Mouse (Mus musculus): ENCODE data around the gene Grin2a.
A peak's percentile ranks its signal among the peaks of the same experiment; 100 is the strongest.

The Grin2a gene

DNA sequence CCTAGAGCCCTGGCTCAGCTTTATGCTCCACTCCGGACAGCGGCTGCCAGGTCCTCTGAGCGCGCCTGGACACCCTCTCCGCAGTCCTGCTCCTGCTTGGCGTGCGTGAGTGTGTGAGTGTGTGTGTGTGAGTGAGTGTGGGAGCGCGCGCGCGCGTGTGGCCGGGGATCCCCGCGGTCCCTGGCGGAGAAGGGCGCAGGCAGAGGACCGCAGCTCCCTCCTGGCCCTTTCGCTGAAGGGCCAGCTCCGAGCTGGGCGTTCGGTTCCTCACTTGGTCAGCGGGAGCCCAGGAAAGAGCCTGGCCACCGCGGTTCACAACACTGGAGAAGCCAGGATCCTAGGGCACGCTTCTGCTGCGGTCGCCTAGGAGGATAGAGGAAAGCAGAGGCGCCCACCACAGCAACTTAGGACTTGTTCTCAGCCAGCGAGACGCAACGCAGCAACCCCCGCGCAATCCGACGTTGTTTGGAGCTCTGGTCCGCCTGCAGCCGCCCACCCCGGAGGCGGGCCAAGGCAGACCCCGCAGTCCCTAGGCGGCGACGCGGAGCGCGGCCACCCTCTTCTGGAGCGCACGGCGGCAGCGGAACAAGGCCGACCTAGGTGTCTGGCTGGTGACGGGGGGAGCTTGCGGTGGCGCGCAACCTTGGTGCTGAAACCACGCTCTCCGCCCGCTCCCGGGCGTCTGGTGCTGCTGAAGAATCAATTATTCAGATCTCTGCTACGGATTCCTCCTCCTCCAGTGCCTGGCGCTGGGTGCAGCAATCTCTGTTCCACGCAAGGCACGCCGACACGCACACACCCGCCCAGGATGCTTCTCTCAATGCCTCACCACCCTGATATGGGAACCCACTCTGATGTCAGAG is at the start of gene Grin2a:
TSS of gene Grin2a (minus strand) at position 610 of the 863 bp plus-strand sequence.
- DNase-seq (ENCODE audit: low spot score): peak; percentile 46

DNA sequence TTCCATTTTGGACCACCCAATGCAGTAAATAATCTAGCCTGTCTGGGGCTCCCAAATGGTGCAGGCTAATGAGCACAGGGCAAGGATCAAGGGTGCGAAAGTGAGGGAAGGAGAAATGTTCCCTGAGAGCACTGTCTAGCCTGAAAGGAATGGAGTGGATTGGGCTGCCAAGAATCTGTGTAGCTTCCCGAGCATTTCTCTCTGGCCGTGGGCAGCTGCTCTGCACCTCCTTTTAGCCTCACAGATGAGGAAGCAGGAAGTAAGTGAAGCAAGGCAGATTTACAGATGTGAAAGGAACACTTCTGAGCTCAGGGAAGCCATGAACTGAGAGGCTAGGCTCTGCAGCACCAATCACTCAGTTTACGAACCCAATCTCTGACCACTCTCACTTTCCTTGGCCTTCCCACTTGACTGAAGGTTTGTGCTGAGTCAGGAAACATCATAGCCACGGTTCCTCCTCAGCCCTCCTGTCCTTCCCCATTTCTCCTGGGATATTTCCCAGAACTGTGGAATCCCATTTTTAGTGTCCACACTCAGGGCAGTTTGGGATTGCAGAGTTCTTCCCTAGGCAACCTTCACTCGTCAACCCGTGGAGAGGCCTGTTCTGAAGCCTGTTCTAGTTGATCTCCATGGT is 40.3 kb upstream of the Grin2a start:
- DNase-seq (ENCODE audit: low spot score): peak; percentile 17

DNA sequence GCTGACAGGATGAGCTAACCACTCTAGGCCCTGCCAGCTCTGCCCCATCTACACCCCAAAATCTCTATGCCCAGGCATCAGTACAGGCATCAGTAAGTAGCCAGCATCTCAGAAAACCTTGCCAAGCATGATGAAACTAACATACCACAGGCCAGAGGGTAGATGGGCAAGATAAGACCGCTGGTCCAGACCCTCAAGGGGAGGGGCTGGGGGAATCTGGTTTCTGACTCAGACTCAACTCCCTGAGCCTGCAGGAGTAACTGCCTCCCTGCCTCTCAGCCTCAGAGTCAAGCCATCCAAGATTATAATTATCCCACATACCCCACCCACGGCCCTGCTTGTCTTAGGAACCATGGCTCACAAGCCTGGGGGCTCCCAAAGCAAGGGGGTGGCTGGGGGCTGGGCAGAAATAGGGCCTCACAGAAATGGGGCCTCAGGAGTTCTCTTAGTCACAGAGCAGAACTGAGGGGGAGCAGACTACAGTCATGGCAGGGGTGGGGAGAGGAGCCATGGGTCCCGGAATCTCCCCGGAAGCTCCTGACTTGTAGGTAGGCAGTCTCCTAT is 38.1 kb upstream of the Grin2a start:
- peak; percentile 39 for DNase-seq (ENCODE audit: low spot score)

DNA sequence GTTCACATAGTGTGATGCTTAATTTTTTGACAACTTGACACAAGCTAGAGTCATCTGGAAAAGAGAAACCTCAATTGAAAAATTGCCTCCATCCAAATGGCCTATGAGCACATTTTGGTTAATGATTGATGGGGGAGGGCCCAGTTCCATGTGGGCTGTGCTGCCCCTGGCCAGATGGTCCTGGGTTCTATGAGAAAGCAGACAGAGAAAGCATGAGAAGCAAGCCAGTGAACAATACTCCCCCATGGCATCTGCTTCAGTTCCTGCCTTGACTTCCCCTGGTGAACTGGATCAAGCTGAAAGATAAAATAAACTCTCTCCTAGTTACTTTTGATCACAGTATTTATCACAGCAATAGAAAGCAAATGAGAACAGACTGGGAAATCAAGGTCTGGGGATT is 36.5 kb upstream of the Grin2a start:
- peak; percentile 17 for DNase-seq (ENCODE audit: low spot score)

DNA sequence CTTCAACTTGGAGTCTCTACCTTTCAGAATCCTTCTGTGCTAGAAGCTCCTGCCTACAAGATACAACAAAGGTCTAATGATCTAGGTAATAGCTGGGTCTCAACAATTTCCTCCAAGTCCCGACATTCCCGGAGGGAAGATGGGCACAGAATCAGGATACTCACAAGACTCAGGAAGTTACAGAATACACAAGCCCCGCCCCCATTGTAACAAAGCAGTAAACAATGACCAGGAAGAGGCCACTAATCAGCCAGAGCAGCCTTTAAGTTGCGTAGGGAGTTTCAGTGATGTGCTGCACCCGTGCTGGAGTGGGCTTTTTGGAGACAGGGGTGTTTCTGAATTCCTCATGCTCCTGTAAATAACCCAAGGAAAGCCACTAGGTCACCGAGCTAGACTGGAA is 31.4 kb upstream of the Grin2a start:
- DNase-seq (ENCODE audit: low spot score): peak; percentile 19

DNA sequence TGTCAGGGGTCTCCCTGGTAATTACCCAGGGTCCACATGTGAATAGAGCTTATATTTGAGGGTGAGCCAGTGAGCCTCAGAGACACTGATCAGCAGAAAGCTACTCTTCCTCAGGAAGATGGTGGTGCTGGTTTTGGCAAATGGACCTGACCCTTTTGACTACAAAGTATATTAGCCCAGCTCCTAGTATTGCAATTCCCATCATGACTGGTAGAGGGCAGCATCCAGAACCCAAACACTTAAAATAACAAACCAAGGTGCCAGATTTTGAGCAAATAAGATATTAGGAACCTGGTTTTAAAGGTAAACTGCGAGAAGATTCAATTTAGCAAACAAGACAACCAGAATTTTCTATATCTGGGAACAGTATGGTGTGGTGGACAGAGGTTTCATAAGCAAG is 14.4 kb upstream of the Grin2a start:
- DNase-seq (ENCODE audit: low spot score): peak; percentile 7

DNA sequence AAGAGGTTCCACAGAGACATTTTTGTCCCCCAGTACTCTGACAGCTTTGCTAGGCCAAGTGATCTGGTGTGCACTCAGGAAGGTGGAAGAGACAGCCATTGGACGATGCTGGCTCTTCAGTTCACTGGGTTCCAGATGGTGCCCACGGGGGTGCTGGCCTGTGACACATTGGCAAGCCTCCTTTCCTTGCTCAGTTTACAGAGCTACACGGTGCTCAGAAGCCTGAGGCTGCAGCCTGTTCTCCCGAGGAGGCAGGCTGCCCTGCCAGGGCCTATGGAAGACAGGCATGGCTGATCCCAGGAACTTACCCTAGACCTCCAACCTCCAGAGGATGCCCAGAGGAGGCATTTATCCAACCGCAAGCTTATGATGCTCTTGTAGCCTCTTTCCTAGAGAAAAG is 10.2 kb upstream of the Grin2a start:
- peak; percentile 29 for DNase-seq (ENCODE audit: low spot score)

DNA sequence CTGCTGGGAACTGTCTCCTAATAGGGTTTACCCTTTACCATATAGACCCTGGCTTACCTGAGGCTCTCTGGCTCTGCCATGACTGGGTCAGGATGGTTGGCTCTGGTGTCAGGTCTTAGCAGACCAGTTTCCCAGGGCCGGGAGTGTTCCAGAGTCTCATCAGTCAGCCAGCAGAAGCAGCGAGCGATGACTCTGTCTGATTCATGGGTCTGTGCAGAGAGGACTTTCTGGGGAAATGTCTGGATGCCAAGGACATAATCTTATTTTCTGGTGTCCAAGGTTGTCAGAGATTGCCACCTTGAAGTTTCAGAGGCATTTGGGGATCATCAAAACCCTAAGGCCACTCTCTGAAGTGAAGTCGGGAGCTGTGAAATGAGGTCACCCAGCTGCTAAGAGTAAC is 8.7 kb upstream of the Grin2a start:
- peak; percentile 30 for DNase-seq (ENCODE audit: low spot score)

DNA sequence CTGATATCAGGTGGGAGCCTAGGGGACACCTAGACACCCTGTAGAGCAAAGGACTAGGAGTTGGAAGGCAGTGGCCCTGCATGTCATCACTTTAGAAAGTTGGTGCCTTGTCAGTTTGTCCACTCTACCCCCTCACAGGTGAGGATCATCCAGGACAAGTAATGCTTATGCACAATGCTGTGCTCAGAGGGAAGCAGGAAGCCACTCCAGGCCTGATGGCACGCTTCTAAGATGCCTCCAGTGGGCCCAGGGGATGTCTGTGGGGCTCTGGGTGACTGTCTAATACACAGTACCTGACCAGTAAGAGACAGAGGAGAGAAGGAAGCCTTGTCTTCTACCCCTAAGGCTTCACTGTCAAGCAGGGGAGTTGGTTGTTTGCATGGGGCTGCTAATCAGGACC is 7.6 kb upstream of the Grin2a start:
- peak; percentile 20 for DNase-seq (ENCODE audit: low spot score)

DNA sequence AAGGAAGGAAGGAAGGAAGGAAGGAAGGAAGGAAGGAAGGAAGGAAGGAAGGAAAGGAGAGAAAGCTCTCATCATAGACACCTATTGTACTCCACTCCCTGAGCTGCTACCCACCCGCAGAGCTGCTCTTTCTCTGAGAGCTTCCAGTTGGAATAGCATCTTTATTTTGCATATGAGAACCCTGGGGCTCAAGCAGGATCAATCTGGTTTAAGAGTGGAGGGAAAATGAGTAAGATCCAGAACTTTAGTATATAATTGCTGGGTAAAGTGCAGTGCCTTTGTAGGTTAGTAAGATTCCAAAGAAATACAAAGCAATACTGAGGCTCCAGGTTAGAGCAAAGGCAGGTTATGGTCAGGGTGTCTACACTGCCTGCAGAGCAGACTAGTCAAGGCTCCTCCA is 6.2 kb upstream of the Grin2a start:
- DNase-seq (ENCODE audit: low spot score): peak; percentile 2

DNA sequence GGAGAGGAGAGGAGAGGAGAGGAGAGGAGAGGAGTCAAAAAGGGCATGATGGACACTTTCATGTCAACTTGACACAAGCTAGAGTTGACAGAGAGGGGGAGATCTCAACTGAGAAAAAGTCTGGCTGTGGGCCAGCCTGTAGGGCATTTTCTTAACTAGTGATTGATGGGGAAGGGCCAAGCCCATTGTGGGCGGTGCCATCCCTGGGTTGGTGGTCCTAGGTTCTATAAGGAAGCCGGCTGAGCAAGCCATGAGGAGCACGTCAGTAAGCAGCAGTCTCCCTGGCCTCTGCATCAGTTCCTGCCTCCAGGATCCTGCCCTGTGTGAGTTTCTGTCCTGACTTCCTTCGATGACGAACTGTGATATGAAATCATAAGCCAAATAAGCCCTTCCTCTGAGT is 4.6 kb upstream of the Grin2a start:
- peak; percentile 37 for DNase-seq (ENCODE audit: low spot score)

DNA sequence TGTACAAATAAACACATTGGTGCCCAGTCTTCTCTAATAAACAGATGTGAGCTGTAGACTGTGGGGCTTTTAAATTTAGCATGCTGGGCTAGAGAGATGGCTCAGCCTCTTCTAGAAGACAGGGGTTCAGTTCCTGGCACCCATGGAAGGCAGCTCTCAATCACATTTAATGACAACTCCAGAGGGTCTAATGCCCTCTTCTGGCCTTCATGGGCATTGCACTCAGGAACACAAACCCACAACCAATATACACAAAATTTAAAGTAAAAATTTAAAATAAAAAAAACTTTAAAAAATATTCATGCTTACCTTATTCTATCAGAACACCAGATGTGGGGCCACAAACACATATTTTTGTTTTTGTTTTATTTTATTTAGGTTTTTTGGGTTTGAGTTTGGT is 2.6 kb upstream of the Grin2a start:
- peak; percentile 30 for DNase-seq (ENCODE audit: low spot score)

DNA sequence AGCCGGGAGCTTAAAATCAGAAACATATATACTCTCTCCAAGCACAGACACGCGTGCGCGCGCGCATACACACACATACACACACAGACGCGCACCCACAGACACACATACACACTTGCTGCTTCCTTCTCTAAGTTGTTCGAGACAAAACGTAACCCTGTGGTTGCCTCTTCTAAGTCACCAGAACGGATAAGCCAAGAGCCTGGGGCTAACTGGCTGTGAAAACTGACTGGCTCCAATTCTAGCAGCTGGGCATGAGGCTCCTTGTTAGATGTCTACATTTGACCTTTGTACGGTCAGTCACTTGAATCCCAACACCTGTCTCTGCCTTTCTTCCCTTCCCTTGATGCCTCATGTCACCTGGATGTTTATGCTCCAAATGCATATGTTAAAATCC is 452 bp upstream of the Grin2a start:
- no peak for DNase-seq (ENCODE audit: low spot score)

DNA sequence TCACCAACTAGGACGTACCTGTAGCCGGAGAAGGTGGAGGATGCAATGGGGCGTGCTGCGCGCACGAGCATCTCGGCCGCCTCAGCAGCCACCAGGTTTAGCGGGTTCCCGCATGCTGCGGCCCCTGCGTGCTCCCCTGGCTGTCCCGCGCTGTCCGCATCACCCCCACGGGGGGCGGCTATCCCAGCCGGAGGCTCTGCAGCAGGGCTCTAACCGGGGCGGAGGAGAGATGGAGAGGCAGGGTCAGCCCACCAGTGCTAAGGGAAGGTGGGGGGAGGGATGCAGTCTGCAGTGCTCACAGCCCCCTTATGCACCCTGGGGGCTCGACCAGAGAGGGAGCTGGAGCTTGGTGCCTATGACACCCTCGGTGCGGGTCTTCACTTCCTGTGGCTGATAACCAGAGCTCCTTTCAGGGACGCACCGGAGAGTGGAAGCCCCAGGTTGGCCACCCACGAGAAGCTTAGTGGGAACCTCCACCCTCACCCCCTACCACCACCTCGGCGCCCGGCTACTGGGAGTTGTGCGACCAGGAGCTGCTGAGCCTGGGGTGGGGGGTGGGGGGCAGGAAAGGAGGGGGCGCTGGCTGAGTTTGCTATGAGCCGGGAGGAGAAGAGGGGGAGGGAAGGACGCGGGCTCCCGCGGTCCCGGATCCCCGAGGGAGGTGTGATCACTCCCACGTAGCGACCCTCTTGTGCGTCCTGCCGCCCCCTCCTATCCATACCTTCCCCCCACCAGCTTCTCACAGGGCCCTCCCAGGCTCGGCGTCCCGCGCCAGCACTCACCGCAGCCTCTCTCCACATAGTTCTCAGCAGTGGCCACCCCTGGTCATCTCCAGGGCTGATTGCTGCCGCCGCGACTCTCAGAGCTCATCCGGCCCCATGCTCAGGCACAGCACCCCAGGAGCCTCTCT is 1.1 kb downstream of the Grin2a start:
- DNase-seq (ENCODE audit: low spot score): peak; percentile 42

DNA sequence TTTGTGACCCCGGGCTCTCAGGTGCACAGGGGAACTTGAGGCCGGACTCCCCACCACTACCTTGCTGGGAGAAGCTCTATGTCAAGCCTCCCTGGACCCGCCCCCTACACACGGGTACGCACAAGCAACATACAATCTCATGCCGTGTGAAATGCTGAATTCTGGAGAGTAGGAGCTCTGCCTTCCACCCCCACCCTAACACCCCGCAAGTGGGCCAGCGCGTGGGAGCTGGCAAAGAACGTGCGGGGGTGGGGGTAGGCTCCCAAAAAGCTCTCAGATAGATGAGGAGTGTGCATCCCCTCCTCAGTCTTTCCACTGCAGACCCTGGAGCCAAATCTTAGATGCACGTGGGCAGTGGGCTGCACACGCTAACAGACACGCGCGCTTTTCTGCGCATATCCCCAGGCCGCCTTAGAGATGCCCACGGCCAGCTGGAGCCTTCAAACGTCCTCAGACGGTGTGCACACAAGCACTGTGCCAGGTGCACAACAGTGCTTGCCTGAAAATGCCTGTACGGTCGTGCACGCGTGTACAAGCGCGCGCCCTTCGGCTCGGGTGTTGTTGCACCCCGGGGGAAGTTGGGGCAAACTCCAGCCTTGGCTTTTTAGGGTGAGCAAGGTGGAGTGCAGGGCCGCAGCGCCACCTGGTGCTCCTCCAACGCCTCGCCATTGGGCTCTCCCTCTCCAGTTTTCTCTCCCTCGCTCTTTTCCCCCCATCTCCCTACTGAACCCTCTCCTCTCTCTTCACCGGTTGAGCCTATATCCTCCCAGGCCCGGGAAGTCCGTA is 1.9 kb downstream of the Grin2a start:
- DNase-seq (ENCODE audit: low spot score): peak; percentile 79

DNA sequence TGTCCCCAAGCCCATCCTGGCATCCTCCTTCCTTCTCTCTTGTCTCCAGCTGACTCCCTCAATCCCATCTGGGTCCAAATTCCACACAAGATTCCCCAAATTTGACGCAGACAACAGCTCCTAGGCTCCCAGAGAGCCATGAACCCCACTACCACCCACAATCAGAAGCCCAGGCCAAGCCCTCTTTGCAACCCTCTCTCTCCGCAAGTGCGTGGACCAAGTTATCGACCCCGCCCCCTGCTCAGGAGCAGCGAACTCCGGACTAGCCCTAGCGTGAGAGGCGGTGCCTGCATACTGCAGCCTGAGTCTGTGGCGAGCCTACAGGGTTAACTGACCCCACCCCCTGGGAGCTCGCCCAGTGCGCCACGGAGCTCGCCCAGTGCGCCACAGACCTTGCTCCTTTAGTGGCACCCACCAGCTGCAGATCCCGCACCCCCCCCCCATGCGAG is 2.6 kb downstream of the Grin2a start:
- DNase-seq (ENCODE audit: low spot score): peak; percentile 42

DNA sequence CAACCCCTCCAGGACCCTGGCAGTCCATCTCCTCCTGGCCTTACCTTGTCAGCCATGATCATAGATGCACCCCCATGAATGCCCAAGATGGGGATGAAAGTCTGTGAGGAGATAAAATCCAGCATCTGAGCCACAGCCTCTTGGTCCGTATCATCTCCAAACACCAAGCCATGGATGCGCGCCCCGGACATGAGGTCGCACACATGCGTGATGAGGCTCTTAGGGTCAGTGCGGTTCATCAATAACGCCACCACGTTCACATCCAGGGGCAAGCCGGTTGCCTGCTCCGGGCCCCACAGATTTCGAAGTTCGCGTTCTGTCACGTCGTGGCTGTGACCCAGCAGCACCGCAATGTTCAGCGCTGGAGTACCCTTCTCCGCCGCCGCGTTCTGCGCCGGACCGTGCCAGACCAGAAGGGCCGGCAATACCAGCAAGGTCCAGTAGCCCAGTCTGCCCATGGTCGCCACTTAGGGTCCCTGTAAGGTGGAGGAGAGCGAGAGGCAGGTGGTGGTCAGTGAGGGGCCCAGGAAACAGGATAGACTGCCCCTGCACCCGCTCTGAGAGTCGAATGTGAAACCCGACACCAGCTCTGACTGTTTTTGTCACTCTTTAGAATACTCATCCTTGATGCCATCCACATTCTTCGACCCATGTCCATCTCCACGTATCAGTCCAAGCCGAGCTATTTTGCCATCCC is 3.1 kb downstream of the Grin2a start:
- DNase-seq (ENCODE audit: low spot score): no peak

DNA sequence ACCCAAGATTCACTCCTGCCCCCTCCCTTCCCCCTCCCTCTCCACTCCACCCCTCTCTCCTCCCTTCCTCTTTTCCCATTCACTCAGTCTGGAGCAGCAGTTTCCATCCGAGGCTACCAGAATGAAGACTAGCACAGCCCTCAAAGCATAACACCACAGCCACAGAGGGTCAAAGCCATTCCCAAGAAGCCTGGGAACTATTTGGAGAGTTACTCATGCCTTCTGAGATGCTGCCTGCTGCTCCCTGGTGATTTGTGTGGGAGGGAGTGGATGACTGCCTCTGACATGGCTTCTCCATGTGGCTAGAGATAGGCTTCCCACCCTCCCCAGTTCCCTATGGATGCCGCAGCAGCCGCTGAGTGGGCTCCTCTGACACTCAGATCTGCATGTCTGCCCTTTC is 10.3 kb downstream of the Grin2a start:
- DNase-seq (ENCODE audit: low spot score): no peak

DNA sequence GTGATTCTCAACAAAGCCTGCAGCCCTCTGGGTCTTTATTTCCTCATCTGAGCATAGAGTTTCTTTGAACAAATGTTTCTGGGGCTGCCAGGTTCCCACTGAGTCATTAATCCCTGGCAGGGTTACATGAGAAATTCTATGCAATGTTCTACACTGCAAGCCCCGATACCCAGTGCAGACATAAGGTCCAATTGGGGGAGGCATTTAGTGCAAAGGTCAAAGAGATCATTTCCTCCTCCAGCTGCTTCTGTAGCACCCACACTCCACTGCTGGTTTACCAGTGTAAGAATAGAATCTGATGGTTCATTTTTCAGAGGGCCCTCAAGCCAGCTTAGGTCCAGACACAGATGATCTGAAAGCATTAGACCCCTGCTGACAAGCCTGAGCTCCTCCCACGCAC is 14.7 kb downstream of the Grin2a start:
- DNase-seq (ENCODE audit: low spot score): no peak

DNA sequence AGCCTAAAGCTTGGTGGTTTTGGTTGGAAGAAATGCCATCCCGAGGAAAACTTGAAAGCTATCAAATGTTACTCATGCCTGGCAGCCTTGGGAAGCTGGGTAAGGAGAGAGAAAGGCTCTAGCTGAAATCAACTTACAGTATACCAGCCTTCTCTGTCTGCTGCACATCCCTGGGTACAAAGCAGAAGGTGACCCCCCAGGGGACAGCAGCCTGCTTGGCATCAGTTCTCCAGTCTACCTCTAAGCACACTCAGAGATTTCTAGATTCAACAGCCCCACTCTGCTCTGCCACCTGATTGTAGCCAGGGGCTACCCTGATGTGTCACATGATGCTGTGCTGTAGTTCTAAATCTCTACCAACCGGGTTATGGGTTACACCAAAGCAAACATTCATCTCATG is 17.2 kb downstream of the Grin2a start:
- DNase-seq (ENCODE audit: low spot score): no peak

DNA sequence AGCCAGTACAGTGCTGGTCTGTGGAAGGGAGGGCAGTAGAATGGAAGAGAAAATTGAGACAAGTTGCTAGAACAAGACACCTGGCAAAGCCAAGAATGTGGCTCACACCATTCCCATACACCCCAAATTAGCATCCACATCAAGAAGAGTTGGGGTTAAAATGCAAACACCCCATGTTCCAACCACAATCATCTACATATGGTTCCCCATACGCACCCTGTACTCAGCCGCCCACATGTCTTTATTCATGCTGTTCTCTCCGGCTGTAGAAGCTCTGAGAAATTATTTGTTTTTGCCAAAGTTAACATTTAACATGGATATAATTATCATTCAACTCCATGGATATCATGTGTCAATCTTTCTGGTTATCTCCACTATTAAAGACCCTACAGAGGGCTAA is 22.7 kb downstream of the Grin2a start:
- DNase-seq (ENCODE audit: low spot score): no peak
